Mouse (Mus musculus) cerebellum, adult 8-10 months (tissue): ENCODE results near the gene Atp8a2.
A peak's percentile ranks its signal among the peaks of the same experiment; 100 is the strongest.
"Not testable (repeated sequence)": the region's sequence is repeated elsewhere in the genome, so short reads cannot be mapped to it uniquely, and the experiment has no call there.

Experiments used
- DNase-seq: peaks from one replicate; pipeline ENCODE4 v3.0.0; 2022

The Atp8a2 gene

DNA sequence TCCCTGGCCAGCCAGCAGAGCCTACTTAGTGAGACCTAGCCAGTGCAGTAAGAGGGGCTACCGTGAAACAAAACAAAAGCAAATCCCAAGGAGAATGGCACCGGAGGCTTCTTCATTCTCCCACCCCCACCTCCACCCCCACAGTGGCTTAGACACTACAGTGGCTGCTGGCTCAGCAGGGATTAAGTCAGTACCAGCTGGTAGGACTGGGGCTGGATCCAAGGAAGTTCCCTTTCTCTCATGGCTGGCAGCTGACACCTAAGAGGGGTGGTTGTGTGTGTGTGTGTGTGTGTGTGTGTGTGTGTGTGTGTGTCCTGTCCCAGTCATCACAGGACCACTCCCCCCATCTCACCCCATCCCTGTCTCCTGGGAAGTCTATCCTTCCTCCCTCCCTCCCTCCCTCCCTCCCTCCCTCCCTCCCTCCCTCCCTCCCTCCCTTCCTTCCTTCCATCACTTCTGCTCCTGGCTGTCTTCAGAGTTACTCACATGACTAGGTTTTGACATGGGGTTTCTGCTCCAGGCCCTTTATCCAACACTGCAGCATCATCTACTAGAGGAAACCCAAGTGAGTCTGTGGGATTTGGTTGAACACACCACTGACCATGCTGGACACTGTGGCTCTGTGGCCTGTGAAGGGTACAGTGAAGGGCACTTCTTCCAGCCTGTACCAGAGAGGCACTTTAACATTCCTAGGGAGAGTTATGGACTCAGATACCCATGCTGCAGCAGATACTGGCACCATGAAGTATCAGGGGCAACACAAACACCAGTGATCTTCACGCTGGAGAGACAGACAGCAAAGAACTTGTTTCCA lies 358.3 kb downstream of the Atp8a2 start:
- peak; percentile 14 for DNase-seq

GRCm38 (mm10) chr14:59837691-59838241 lies 359.2 kb downstream of the Atp8a2 start:
- not testable (repeated sequence) for DNase-seq

DNA sequence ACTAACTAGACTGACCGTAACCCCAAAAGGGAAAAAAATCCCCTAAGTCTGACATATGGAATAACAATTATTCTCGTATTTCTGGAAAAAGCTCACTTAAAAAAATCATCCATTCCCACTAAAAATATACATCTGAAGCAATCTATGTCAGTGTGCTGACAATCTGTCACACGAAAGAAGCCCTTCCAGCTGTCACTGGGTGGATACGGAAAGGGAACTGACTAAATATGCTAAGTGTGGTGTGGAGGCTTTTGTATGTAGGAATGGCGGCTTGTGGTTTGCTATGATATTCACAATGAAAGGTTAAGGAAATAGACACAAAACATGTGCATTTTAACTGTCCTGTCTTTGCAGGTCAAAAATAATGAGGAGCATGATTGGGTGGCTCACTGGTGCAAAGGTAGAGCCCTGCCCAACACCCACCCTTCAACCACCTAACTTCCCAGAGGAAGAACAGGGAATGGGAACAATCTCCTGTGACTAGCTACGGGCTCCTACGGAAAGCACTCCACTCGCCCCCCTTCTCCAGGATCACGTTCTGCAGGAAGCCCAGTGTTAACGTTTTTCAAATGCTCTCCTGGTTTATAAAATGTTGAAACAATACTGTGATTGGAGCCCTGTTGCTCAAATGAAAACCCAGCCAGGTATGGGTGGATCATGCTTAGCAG lies 360.0 kb downstream of the Atp8a2 start:
- peak; percentile 13 for DNase-seq

- no peak for DNase-seq
Measured at GRCm38 (mm10) chr14:59829580-59829979, 367.4 kb downstream of the Atp8a2 start.

GRCm38 (mm10) chr14:59827409-59827808 lies 369.6 kb downstream of the Atp8a2 start:
- DNase-seq, result no peak

DNA sequence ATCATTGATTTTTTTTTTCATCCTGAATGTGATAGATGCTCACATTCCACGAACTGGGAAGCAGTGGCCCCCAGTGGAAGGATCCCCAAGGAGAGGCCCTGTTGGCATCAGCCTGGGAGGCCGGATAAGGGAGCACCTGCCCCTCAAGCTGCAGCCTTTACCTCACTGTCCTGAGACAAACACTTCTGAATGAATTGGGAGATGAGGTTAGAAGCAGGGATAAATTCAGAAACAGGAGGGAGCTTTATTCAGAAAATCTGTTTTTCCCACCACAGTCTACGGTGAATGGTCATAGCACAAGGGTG lies 376.9 kb downstream of the Atp8a2 start:
- DNase-seq, result no peak

DNA sequence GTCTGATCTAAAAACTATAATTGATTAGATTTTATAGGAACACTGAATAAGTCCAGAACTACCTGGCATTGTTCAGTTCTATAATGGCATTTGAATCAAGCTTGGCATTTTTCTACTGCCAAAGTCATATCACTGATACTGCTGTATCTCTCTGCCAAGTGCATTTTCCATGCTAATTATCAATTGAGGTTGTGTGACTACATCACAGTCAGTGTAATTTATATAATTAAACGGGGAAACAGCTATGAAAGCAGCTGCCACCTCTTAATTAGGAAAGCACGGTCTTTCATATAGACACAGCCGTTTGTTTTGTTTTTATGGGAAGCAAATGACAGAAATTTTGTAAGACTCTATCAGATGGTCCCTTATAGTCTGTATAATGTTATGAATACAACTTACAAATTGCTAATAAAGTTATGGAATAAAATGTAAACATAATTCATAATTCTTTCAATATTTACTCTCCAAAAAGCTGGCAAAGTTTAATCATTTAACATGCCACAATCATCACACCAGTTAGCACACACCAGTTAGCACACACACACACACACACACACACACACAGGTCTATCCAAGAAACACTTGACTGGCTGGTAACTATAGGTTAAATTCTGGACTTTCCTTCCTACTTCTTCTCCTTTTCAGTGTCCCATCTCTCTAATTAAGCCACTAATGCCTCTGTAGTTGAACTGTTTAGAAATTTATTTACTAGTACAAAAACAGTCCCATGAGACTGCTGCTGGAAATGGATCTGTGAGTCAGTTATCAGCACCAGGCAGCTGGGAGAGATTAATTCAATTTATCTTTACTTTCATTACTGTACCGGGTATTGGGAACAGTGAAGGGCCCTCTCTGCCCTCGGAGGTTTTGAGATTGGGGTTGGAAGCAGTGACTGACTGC lies 377.5 kb downstream of the Atp8a2 start:
- DNase-seq, result no peak

- DNase-seq, result not testable (repeated sequence)
Measured at GRCm38 (mm10) chr14:59810316-59810715, 386.7 kb downstream of the Atp8a2 start.

DNA sequence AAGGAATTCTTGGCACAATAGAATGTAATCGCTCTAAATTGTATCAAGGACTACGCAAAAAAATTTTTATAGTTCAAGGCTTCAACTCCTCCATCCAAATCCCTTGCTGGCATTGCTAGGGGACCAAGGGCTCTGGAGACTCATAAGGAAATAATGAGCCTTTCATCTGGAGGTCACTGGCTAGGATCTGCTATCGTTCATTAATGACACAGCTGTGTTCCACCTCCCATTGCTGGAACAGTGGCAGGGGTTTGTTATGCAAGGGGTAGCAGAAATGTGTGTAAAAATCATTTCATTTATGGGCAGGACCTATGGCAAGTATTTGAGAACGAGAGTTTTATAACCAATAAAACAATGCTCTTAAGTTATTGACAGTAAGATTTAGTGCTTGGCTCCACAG lies 387.2 kb downstream of the Atp8a2 start:
- no peak for DNase-seq

DNA sequence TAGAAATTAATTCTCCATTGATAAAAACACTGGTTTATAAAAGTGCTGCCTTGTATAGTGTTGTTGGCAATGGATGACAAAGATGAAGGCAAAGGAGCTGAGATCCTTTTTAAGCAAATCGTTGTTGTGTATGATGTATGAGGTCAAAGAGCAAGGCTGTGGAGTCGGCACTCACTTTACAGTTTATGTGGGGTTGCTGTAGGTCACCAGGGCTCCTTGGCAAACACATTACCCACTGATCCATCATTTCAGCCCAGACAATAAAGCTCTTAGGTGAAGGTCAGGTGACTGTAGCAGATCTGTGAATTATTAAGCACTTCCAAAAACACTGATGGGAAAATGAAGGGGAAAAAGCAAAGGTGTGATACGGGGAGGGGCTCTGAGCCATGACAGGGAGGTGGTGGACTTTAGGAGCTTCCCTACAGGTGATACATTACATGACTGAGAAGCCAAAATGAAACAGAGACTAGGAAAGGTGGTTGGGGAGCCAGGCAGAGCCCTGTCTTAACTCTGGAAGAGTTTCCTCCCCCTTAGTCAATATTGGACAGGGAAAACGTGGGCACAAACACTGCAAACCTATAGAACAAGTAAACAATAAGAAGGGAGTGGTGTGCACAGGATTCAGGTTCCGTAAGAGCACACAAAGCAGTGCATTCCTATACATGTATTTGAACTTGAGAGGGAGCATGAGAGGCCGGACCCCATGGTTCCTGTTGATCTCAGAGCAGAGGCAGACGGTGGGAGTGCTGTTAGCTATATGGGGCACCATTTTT lies 389.3 kb downstream of the Atp8a2 start:
- DNase-seq, result no peak

DNA sequence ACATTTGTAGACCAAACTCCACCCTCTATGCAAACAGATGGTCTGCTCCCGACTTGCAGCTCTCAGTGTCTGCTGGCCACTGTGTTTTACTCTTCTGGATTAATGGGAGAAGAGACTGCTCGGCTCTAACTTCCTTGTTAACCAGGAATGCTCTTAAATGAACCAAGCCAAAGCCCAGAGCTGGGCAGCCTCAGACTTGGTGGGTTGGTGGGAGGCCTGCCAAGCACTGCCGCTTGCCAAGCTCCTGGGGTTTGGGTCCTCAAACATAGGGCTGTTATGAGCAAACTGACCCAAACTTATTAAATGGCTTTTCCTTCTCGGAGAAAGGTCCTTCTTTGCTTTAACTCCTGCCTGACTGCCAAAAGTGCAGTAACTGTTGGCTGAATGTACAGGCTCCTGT lies 390.1 kb downstream of the Atp8a2 start:
- DNase-seq, result no peak

GRCm38 (mm10) chr14:59806159-59806558 lies 390.8 kb downstream of the Atp8a2 start:
- no peak for DNase-seq

DNA sequence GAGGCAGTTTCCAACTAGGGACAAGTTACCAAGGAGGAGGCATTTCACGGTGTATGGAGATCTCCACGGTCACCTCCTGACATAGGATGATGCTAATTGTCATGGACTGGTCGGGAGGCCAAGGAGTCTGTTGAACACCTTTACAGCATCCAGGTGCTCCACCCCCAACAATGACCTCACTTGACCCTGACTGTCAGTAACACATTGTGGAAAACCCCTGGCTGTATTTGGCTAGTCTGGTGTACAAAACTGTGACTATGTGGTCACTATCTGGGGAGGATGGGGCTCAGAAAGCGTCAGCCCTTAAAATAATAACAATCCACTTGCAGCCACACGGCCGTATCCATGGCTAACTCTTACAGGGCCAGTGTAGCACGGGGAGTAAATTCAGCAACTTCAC lies 391.3 kb downstream of the Atp8a2 start:
- DNase-seq, result no peak

- no peak for DNase-seq
Measured at GRCm38 (mm10) chr14:59801961-59802599, 394.9 kb downstream of the Atp8a2 start.

GRCm38 (mm10) chr14:59799511-59799910 lies 397.5 kb downstream of the Atp8a2 start:
- DNase-seq, result no peak

DNA sequence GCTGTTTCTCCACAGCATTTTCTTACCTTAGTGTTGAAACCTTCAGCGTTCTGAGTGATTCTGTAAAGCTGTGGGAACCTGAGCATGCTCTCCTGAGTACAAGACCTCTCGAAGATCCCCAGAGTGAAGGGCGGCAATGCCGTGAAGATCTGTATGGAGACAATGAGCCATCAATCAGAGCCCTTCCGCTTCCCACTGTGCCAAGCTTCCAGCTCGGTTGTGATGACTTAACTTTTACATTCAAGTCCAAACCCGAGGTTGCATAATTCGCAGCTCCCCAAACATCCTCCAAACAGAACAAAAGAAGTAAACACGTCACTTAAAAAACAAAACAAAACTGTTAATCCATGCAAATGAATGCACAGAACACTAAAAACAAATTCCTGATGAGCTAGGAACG lies 403.1 kb downstream of the Atp8a2 start:
- DNase-seq, result no peak

DNA sequence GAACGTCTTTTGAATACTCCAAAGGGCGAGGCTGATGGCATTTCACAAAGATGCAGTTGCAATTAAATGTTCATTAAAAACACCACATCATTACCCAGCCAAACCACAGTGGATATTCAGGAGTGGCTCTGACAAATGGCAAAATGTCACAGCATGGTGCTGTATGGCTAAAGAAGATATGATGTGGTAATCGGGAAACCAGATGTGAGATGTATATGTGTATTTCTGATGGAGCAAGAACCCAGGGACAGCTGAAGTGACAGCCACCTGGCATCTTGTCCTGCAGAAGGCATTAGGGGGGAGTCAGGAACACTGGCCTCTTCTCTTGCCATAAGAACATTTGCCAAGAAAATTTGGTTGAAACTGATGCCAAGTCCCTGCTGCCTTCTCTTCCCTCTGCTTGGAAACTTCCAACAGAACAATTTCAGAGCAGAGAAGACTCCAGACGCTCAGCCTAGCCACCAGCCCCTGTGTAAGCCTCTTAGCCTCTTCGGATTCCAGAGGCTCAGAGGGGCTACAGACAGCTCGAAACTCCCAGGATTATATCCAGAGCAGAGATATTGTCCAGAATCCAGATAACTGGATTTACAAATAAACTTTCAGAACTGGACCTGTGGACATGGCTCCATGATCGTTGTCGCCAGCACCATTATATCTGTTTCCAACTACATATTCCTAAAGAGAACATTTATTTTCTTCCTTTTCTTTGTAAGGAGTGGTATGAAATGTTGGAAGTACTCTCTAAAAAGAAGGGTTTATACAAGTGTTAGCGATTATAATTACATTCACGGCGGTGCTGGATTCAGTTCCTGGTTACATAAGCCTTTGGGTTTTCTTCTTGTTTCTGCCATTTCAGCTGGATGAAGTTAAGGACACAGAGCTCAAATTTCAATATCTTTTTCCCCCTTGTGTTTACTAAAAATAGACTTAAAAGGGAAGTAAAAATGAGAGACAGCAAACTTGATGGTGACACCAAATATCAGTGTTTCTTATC lies 413.3 kb downstream of the Atp8a2 start:
- DNase-seq, result peak; percentile 26

- DNase-seq, result no peak
Measured at GRCm38 (mm10) chr14:59780391-59780790, 416.6 kb downstream of the Atp8a2 start.

GRCm38 (mm10) chr14:59762227-59762626 lies 434.8 kb downstream of the Atp8a2 start:
- no peak for DNase-seq

GRCm38 (mm10) chr14:59759900-59760493 lies 437.0 kb downstream of the Atp8a2 start:
- no peak for DNase-seq
